Mouse (Mus musculus) hindbrain, embryonic 15.5 days (tissue): ENCODE results near the gene Adh6a. TPM values are rescaled to one million over a fixed set of nuclear protein-coding genes. Genes with fewer than 3 reads are reported as not detected.

Experiments
- ATAC-seq: fragments of 200-750 bp; cut with Nextera tagmentation; 2 replicates; pipeline ENCODE4 v1.8.0; 2017; ENCODE audit warnings: low read depth, moderate number of reproducible peaks, moderate TSS enrichment; ENCODE audit not compliant: low FRiP score
- H3K27ac ChIP-seq: fragments of 300-500 bp; sonication (generic); replicated peaks from 2 replicates; pipeline ENCODE4 v1.5.1; 2015; ENCODE audit warnings: mild to moderate bottlenecking, inconsistent platforms
- H3K27me3 ChIP-seq: fragments of 300-500 bp; sonication (generic); 2 replicates; pipeline ENCODE4 v1.6.1; 2015; ENCODE audit warnings: control low read depth, inconsistent platforms
- H3K36me3 ChIP-seq: fragments of 300-500 bp; sonication (generic); 2 replicates; pipeline ENCODE4 v1.6.1; 2015; ENCODE audit warnings: control low read depth, inconsistent platforms
- H3K4me1 ChIP-seq: fragments of 300-500 bp; sonication (generic); replicated peaks from 2 replicates; pipeline ENCODE4 v1.6.1; 2015; ENCODE audit warnings: control low read depth, inconsistent platforms
- H3K4me2 ChIP-seq: fragments of 300-500 bp; sonication (generic); 2 replicates; pipeline ENCODE4 v1.6.1; 2015; ENCODE audit warnings: moderate library complexity, mild to moderate bottlenecking, inconsistent platforms
- H3K4me3 ChIP-seq: fragments of 300-500 bp; sonication (generic); 2 replicates; pipeline ENCODE4 v1.5.1; 2015; ENCODE audit warnings: mild to moderate bottlenecking, inconsistent platforms
- H3K9ac ChIP-seq: fragments of 300-500 bp; sonication (generic); 2 replicates; pipeline ENCODE4 v1.6.1; 2015; ENCODE audit warnings: inconsistent platforms
- H3K9me3 ChIP-seq: fragments of 300-500 bp; sonication (generic); 2 replicates; pipeline ENCODE4 v1.6.1; 2016; ENCODE audit warnings: control low read depth, inconsistent platforms
- WGBS: fragments of 180-500 bp; shearing (Covaris S2); methylation state at CpG from one replicate; pipeline ENCODE4 v1.1.7; 2015; 5-methylcytosine and 5-hydroxymethylcytosine counted together
- polyA plus RNA-seq: library from polyadenylated mRNA; unstranded; fragments of >200 nt; fragmentation: Nextera tagmentation; extraction: Ambion mirVana; gene quantifications from 2 replicates; pipeline ENCODE4 v1.2.1, GENCODE M21; 2015

Adh6a gene
- polyA plus RNA-seq, 1 experiment from 2014 or later, result not detected

- no peak for ATAC-seq
- no peak overlapping the region for H3K27ac ChIP-seq
- H3K27me3 ChIP-seq, result no peaks in the 10 kb centered on the region
- no peak overlapping the region for H3K4me2 ChIP-seq
- H3K9ac ChIP-seq, result no peak overlapping the region
- WGBS, result 74% methylated on average over 4 of the region's 4 CpGs
- no peaks in the 10 kb centered on the region for H3K4me1 ChIP-seq
- H3K36me3 ChIP-seq, result no peaks in the 10 kb centered on the region
- H3K4me3 ChIP-seq, result no peak overlapping the region
- H3K9me3 ChIP-seq, result no peaks in the 10 kb centered on the region
Observed at GRCm38 (mm10) chr3:138373920-138374319, 60.8 kb downstream of the Adh6a start.

- H3K9ac ChIP-seq, result no peak overlapping the region
Observed at GRCm38 (mm10) chr3:138375148-138375547, 62.1 kb downstream of the Adh6a start.

More at GRCm38 (mm10) chr3:138375148-138375547, 62.1 kb downstream of the Adh6a start:
- H3K4me3 ChIP-seq, result no peak overlapping the region
- ATAC-seq, result no peak
- no peaks in the 10 kb centered on the region for H3K27me3 ChIP-seq
- H3K4me2 ChIP-seq, result no peak overlapping the region
- WGBS, result 77% methylated on average over 2 of the region's 2 CpGs
- H3K36me3 ChIP-seq, result no peaks in the 10 kb centered on the region
- H3K27ac ChIP-seq, result no peak overlapping the region
- 0 out of 2 replicates have a peak, but pooled peaks cover 6% of the 10 kb centered on the region for H3K9me3 ChIP-seq
- H3K4me1 ChIP-seq, result no peaks in the 10 kb centered on the region

Other genes with a start within 250 kb of the Adh6a start
- gene 1110002E22Rik, start 248.2 kb upstream of the Adh6a start, polyA plus RNA-seq, result 0.16 and 0.17 TPM in 2 replicates
- 0.18 and 0.26 TPM in 2 replicates for gene Gm5105, start 245.9 kb upstream of the Adh6a start, polyA plus RNA-seq
- 6.9 and 7.4 TPM in 2 replicates for gene Trmt10a, start 169.8 kb upstream of the Adh6a start, polyA plus RNA-seq
- gene Mttp, start 168.3 kb upstream of the Adh6a start, polyA plus RNA-seq, result 7.9 and 9.5 TPM in 2 replicates
- gene 4930579F01Rik, start 119.5 kb upstream of the Adh6a start, polyA plus RNA-seq, result 0.09 TPM in 1 of 2 replicates, not detected in the other
- gene Adh7, start 95.5 kb upstream of the Adh6a start, polyA plus RNA-seq, result 0.46 and 0.62 TPM in 2 replicates
- 0.92 and 1.3 TPM in 2 replicates for gene Adh1, start 52.3 kb upstream of the Adh6a start, polyA plus RNA-seq
- 0.33 TPM in 1 of 2 replicates, not detected in the other for gene Adh6b, start 28.5 kb downstream of the Adh6a start, polyA plus RNA-seq
- gene Adh4, start 102.2 kb downstream of the Adh6a start, polyA plus RNA-seq, result not detected in 2 replicates
- 186 and 189 TPM in 2 replicates for gene Adh5, start 129.8 kb downstream of the Adh6a start, polyA plus RNA-seq
- 44.8 and 46.2 TPM in 2 replicates for gene Metap1, start 176.2 kb downstream of the Adh6a start, polyA plus RNA-seq
- 351 and 363 TPM in 2 replicates for gene Eif4e, start 212.9 kb downstream of the Adh6a start, polyA plus RNA-seq